Mouse (Mus musculus) forebrain, embryonic 13.5 days (tissue): ENCODE results near the gene Dact3. TPM values are rescaled to one million over a fixed set of nuclear protein-coding genes. Genes with fewer than 3 reads are reported as not detected.

Experiments used
- ATAC-seq: fragments of 200-750 bp; cut with Nextera tagmentation; 2 replicates; pipeline ENCODE4 v1.8.0; 2017
- H3K27ac ChIP-seq: fragments of 300-500 bp; sonication (generic); 2 replicates; pipeline ENCODE4 v1.5.1; 2015; ENCODE audit warnings: inconsistent platforms, mild to moderate bottlenecking, moderate library complexity
- H3K27me3 ChIP-seq: fragments of 300-500 bp; sonication (generic); 2 replicates; pipeline ENCODE4 v1.6.1; 2015; ENCODE audit warnings: mild to moderate bottlenecking, inconsistent platforms
- H3K36me3 ChIP-seq: fragments of 300-500 bp; sonication (generic); 2 replicates; pipeline ENCODE4 v1.6.1; 2015; ENCODE audit warnings: mild to moderate bottlenecking, inconsistent platforms; ENCODE audit not compliant: poor library complexity, severe bottlenecking
- H3K4me1 ChIP-seq: fragments of 300-500 bp; sonication (generic); 2 replicates; pipeline ENCODE4 v1.6.1; 2015; ENCODE audit warnings: inconsistent platforms
- H3K4me2 ChIP-seq: fragments of 300-500 bp; sonication (generic); 2 replicates; pipeline ENCODE4 v1.6.1; 2015; ENCODE audit warnings: inconsistent platforms, mild to moderate bottlenecking, moderate library complexity
- H3K4me3 ChIP-seq: fragments of 300-500 bp; sonication (generic); 2 replicates; pipeline ENCODE4 v1.5.1; 2015; ENCODE audit warnings: mild to moderate bottlenecking, inconsistent platforms
- H3K9ac ChIP-seq: fragments of 300-500 bp; sonication (generic); 2 replicates; pipeline ENCODE4 v1.6.1; 2015; ENCODE audit warnings: mild to moderate bottlenecking, inconsistent platforms
- H3K9me3 ChIP-seq: fragments of 300-500 bp; sonication (generic); replicated peaks from 2 replicates; pipeline ENCODE4 v1.6.1; 2016; ENCODE audit warnings: inconsistent platforms
- WGBS: fragments of 180-500 bp; shearing (Covaris S2); methylation state at CpG from one replicate; pipeline ENCODE4 v1.1.7; 2015; 5-methylcytosine and 5-hydroxymethylcytosine counted together
- polyA plus RNA-seq: library from polyadenylated mRNA; unstranded; fragments of >200 nt; fragmentation: Nextera tagmentation; extraction: Ambion mirVana; gene quantifications from 2 replicates; pipeline ENCODE4 v1.2.1, GENCODE M21; 2015

Dact3 gene
- polyA plus RNA-seq, 1 experiment from 2014 or later, result 2.3 TPM

- Histone ChIP-seq H3K4me1 (peaks cover 28% of the 10 kb centered on the region), H3K4me3 (no peak overlapping the region), H3K36me3 (peaks cover 25% of the 10 kb centered on the region), H3K27ac (peak overlapping the region; percentile 36; the same call in 1 of the 2 replicates), H3K9ac (peak overlapping the region; percentile 52; the same call in 1 of the 2 replicates), H3K4me2 (no peak overlapping the region), H3K27me3 (peaks cover 25% of the 10 kb centered on the region), H3K9me3 (peaks cover 6% of the 10 kb centered on the region; the same call in 1 of the 2 replicates)
- WGBS, result 12% methylated on average over 5 of the region's 5 CpGs
- ATAC-seq, result no peak
These were observed 5.5 kb downstream of the Dact3 start for GRCm38 (mm10) chr7:16880615-16881014.

DNA sequence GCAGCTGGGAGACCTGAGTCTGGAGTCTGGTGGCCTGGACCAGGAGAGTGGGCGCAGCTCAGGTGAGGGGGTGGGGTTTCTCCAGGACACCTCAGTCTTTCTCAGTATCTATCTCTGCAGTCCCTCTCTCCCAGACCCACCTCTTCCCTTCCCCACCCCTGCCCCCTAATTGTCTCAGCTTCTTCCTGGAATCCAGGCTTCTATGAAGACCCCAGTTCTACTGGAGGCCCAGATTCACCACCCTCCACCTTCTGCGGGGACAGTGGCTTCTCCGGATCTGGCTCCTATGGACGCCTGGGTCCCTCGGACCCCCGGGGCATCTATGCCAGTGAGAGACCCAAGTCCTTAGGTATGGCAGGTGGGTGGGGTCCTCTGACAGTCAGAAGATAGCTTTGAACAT is 8.0 kb downstream of the Dact3 start:
- no peak overlapping the region for H3K4me3 ChIP-seq
- peaks cover 12% of the 10 kb centered on the region for H3K9me3 ChIP-seq
- no peak overlapping the region for H3K4me2 ChIP-seq
- WGBS, result 90% methylated on average over 6 of the region's 6 CpGs
- no peak overlapping the region for H3K9ac ChIP-seq
- H3K27ac ChIP-seq, result no peak overlapping the region
- no peak for ATAC-seq
- peaks cover 44% of the 10 kb centered on the region for H3K36me3 ChIP-seq
- H3K4me1 ChIP-seq, result peaks cover 12% of the 10 kb centered on the region
- H3K27me3 ChIP-seq, result peaks cover 43% of the 10 kb centered on the region

GRCm38 (mm10) chr7:16884334-16884733 is 9.2 kb downstream of the Dact3 start:
- peaks cover 44% of the 10 kb centered on the region for H3K36me3 ChIP-seq
- H3K4me1 ChIP-seq, result peaks cover 12% of the 10 kb centered on the region
- no peak overlapping the region for H3K4me2 ChIP-seq
- H3K27ac ChIP-seq, result no peak overlapping the region
- H3K4me3 ChIP-seq, result no peak overlapping the region
- 57% methylated on average over 4 of the region's 4 CpGs for WGBS
- H3K9me3 ChIP-seq, result peaks cover 12% of the 10 kb centered on the region
- no peak overlapping the region for H3K9ac ChIP-seq
- peaks cover 51% of the 10 kb centered on the region for H3K27me3 ChIP-seq
- 0 out of 2 replicates have a peak, but pooled peaks have one; percentile 25 for ATAC-seq

GRCm38 (mm10) chr7:16885271-16885776 is 10.2 kb downstream of the Dact3 start:
- no peak overlapping the region for H3K9ac ChIP-seq
- H3K4me2 ChIP-seq, result peak overlapping the region; percentile 46
- no peak overlapping the region for H3K27ac ChIP-seq
- H3K36me3 ChIP-seq, result peaks cover 44% of the 10 kb centered on the region
- H3K9me3 ChIP-seq, result peaks cover 12% of the 10 kb centered on the region
- H3K4me1 ChIP-seq, result peaks cover 6% of the 10 kb centered on the region
- WGBS, result 7% methylated on average over 76 of the region's 95 CpGs
- H3K27me3 ChIP-seq, result peaks cover 56% of the 10 kb centered on the region
- H3K4me3 ChIP-seq, result peak overlapping the region; percentile 34
- peak; percentile 46 for ATAC-seq

DNA sequence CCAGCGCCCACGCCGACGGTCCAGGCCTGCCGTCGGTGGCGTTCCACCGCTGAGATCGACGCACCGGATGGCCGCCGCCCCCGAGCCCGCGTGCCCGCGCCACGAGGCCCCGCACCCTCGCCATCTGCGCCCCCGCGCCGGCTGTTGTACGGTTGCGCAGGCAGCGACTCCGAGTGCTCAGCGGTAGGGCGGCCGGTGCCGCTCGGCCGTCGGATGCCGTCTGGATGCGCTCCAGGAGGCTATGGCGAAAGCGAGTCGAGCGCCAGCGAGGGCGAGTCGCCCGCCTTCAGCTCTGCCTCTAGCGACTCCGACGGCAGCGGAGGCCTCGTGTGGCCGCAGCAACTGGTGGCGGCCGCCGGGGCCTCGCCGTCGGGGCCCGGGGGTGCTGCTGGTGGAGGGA is 10.8 kb downstream of the Dact3 start:
- WGBS, result 40% methylated on average over 38 of the region's 59 CpGs
- ATAC-seq, result no peak
- Histone ChIP-seq H3K27me3 (peaks cover 61% of the 10 kb centered on the region), H3K9ac (no peak overlapping the region), H3K4me3 (peak overlapping the region; percentile 34), H3K27ac (no peak overlapping the region), H3K4me2 (peak overlapping the region; percentile 46), H3K4me1 (peaks cover 3% of the 10 kb centered on the region), H3K36me3 (peaks cover 44% of the 10 kb centered on the region), H3K9me3 (peaks cover 12% of the 10 kb centered on the region)

DNA sequence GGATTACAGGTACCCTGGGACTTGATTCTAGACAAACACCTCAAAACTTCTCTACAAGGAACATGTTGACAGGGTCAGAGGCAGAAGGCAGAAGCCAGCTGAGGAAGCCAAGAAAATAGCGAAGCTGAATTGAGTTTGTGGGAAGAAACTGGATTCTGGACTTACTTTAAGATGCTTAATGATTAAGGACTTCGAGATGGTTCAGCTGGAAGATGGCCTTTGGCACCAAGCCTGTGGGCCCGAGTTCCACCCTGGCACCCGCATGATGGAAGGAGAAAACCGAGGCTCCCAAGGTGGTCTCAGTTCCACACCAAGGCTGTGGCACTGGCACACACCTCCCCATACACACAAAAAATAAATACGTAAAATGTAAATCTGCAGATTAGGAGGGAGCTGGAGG is 15.4 kb downstream of the Dact3 start:
- Histone ChIP-seq H3K9me3 (peaks cover 7% of the 10 kb centered on the region), H3K36me3 (peaks cover 20% of the 10 kb centered on the region), H3K4me1 (peaks cover 41% of the 10 kb centered on the region), H3K4me2 (peak overlapping the region; percentile 65), H3K27me3 (peaks cover 59% of the 10 kb centered on the region), H3K9ac (peak overlapping the region; percentile 34; the same call in 1 of the 2 replicates), H3K27ac (no peak overlapping the region), H3K4me3 (no peak overlapping the region)
- 37% methylated on average over 6 of the region's 6 CpGs for WGBS
- no peak for ATAC-seq

DNA sequence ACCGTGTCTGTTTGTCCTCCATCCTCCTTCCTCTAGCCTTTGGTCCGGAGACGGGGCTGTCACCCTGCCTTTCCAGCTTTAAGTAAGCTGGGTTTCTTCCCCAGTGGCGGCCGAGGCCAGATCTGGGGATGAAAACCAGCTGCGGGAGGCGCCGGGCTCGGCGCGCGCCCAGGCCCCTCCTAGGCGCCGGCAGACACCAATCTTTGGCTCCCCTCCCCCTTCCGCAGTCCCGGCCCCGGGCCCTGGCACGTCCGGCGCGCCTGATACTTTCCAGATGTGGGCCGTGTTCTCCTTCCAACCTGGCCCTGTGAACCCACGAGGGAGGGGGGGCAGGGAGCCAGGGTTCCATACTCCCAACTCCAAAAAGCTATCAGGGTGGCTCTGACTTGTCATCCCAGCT is 15.8 kb downstream of the Dact3 start:
- peak overlapping the region; percentile 65 for H3K4me2 ChIP-seq
- peak overlapping the region; percentile 34; the same call in 1 of the 2 replicates for H3K9ac ChIP-seq
- H3K9me3 ChIP-seq, result peaks cover 3% of the 10 kb centered on the region
- WGBS, result 3% methylated on average over 19 of the region's 23 CpGs
- H3K27me3 ChIP-seq, result peaks cover 55% of the 10 kb centered on the region
- no peak overlapping the region for H3K27ac ChIP-seq
- no peak for ATAC-seq
- H3K4me3 ChIP-seq, result no peak overlapping the region
- peaks cover 16% of the 10 kb centered on the region for H3K36me3 ChIP-seq
- peaks cover 42% of the 10 kb centered on the region for H3K4me1 ChIP-seq

DNA sequence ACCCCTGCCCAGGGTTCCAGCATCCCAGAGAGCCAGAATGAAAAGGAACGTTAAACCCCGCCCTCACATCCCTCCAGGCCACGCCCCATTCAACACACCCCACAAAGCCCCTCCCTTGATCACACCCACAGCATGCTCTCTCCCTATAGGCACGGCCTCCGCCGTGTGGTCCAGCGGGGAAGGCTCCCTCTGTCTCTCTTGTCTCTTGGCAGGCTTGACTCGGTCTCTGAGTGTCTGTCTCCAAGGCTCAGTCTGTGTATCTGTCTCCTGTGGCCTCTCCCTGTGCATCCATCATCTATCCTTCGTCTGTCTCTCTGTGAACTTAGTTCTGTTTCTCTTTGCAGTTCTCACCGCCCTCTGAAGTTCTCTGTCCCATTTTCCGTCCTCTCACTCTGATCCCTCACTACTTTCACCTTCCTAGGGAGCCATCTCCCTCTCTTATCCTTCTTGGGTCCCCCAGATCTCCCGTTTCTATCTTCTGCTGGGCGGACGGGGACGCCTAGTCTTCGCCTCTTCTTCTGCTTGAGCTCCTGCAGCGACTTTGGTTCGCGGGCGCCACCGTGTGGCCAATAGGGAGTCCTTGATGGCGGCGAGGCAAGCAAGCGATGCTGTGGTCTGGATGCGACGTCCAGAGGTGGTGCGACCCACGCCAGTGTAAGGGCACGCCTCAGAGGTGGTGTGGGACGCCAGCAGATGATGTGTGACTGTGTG is 16.7 kb downstream of the Dact3 start, which contains the start of gene Gng8:
Gene Gng8, plus strand, starts transcription at position 146 of the 711 bp plus-strand sequence.
- Histone ChIP-seq H3K27me3 (peaks cover 47% of the 10 kb centered on the region), H3K9ac (peak within 1 kb of the TSS; percentile 34; the same call in 1 of the 2 replicates), H3K9me3 (no peaks in the 10 kb centered on the region), H3K4me3 (peak within 1 kb of the TSS; percentile 38), H3K4me2 (peak within 1 kb of the TSS; percentile 65), H3K36me3 (peaks cover 7% of the 10 kb centered on the region; the same call in 1 of the 2 replicates), H3K4me1 (peaks cover 42% of the 10 kb centered on the region), H3K27ac (peak within 1 kb of the TSS; percentile 44)
- ATAC-seq, result peak; percentile 76
- WGBS, result under 1% methylated on average over 30 of the region's 30 CpGs

- Histone ChIP-seq H3K27me3 (peaks cover 43% of the 10 kb centered on the region), H3K4me3 (peak overlapping the region; percentile 38), H3K9me3 (no peaks in the 10 kb centered on the region), H3K36me3 (peaks cover 3% of the 10 kb centered on the region; the same call in 1 of the 2 replicates), H3K27ac (no peak overlapping the region), H3K9ac (no peak overlapping the region), H3K4me1 (peaks cover 42% of the 10 kb centered on the region), H3K4me2 (peak overlapping the region; percentile 65)
- ATAC-seq, result peak; percentile 1; the same call in 1 of the 2 replicates
- 48% methylated on average over 9 of the region's 9 CpGs for WGBS
These were observed 17.2 kb downstream of the Dact3 start for GRCm38 (mm10) chr7:16892352-16892730.

DNA sequence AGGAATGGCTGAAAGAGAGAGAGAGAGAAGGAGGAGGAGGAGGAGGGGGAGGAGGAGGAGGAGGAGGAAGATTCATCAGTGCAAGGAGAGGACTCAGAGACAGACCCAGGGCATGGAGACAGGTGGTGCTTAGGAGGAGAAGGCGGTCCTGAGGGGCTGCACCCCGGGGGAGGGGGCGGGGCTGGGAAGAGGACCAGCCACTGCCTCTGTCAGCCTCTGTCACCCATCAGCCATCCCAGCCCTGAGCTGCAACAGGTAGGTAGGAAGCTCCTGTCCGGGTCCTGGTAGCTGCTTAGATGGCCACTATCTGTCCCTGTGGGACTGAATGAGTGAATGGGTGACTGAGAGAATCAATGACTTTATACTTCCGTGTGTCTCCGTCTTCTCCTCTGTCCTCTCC is 18.5 kb downstream of the Dact3 start:
- no peak for ATAC-seq
- Histone ChIP-seq H3K4me2 (peak overlapping the region; percentile 59), H3K27ac (peak overlapping the region; percentile 33; the same call in 1 of the 2 replicates), H3K4me3 (no peak overlapping the region; the same call in 1 of the 2 replicates), H3K27me3 (peaks cover 36% of the 10 kb centered on the region), H3K9me3 (no peaks in the 10 kb centered on the region), H3K36me3 (no peaks in the 10 kb centered on the region), H3K4me1 (peaks cover 42% of the 10 kb centered on the region), H3K9ac (0 out of 2 replicates have a peak overlapping the region, but pooled peaks have one; percentile 5)
- 9% methylated on average over 6 of the region's 6 CpGs for WGBS

GRCm38 (mm10) chr7:16894279-16894678 is 19.2 kb downstream of the Dact3 start:
- Histone ChIP-seq H3K4me1 (peaks cover 42% of the 10 kb centered on the region), H3K9ac (0 out of 2 replicates have a peak overlapping the region, but pooled peaks have one; percentile 34), H3K36me3 (no peaks in the 10 kb centered on the region), H3K27ac (peak overlapping the region; percentile 33), H3K9me3 (no peaks in the 10 kb centered on the region), H3K27me3 (peaks cover 32% of the 10 kb centered on the region), H3K4me2 (peak overlapping the region; percentile 59), H3K4me3 (peak overlapping the region; percentile 27)
- peak; percentile 54; the same call in 1 of the 2 replicates for ATAC-seq
- WGBS, result 0% methylated on average over 4 of the region's 4 CpGs

DNA sequence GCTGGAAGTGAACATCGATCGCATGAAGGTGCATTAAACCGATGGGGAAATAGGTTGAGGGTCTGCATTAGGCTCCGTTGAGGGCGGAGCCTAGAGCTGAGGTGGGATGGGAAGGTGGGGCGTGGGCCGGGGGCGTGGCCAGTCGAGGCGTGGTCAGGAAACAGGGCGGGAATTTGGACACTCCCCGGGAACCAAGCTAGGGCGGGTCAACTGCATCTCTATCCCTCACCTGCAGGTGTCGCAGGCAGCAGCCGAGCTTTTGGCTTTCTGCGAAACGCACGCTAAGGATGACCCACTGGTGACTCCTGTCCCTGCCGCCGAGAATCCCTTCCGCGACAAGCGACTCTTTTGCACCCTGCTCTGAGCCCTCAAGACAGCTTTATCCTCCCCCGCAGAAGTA is 19.9 kb downstream of the Dact3 start:
- WGBS, result under 1% methylated on average over 20 of the region's 24 CpGs
- no peaks in the 10 kb centered on the region for H3K9me3 ChIP-seq
- H3K9ac ChIP-seq, result peak overlapping the region; percentile 43; the same call in 1 of the 2 replicates
- H3K4me2 ChIP-seq, result peak overlapping the region; percentile 59
- H3K4me3 ChIP-seq, result peak overlapping the region; percentile 27
- peaks cover 28% of the 10 kb centered on the region for H3K27me3 ChIP-seq
- no peaks in the 10 kb centered on the region for H3K36me3 ChIP-seq
- H3K27ac ChIP-seq, result peak overlapping the region; percentile 52; the same call in 1 of the 2 replicates
- peaks cover 42% of the 10 kb centered on the region for H3K4me1 ChIP-seq
- peak; percentile 34; the same call in 1 of the 2 replicates for ATAC-seq
